Mouse (Mus musculus) heart, embryonic 14.5 days (tissue): ENCODE data around the gene Kcnn3. TPM values are rescaled to one million over a fixed set of nuclear protein-coding genes. Genes with fewer than 3 reads are reported as not detected.
A peak's percentile ranks its signal among the peaks of the same experiment; 100 is the strongest.

Experiments used
- ATAC-seq: fragments of 200-750 bp; cut with Nextera tagmentation; 2 replicates; pipeline ENCODE4 v1.8.0; 2017; ENCODE audit warnings: low read depth, moderate TSS enrichment; ENCODE audit not compliant: insufficient number of reproducible peaks, insufficient read depth, low FRiP score
- H3K27ac ChIP-seq, 2 experiments: fragments of 200-500 bp in 1 of 2; fragments of 300-500 bp in 1 of 2; sonication (generic) in 1 of 2; replicated peaks in 1 of 2; 2 replicates each; pipeline ENCODE4 v1.5.1; 2012 to 2014; ENCODE audit warnings: low read depth in 2 of 2, low read length in 2 of 2, control low read depth in 1 of 2, mild to moderate bottlenecking in 1 of 2, mixed read lengths in 1 of 2; ENCODE audit not compliant: control insufficient read depth in 1 of 2, insufficient read depth in 1 of 2
- H3K27me3 ChIP-seq: fragments of 300-500 bp; sonication (generic); 2 replicates; pipeline ENCODE4 v1.6.1; 2014; ENCODE audit warnings: mild to moderate bottlenecking, low read length, control low read depth; ENCODE audit not compliant: control insufficient read depth, insufficient read depth
- H3K36me3 ChIP-seq: fragments of 300-500 bp; sonication (generic); 2 replicates; pipeline ENCODE4 v1.6.1; 2014; ENCODE audit warnings: mild to moderate bottlenecking, control low read depth, low read length, mixed read lengths; ENCODE audit not compliant: control insufficient read depth, insufficient read depth
- H3K4me1 ChIP-seq, 2 experiments: fragments of 200-500 bp in 1 of 2; fragments of 300-500 bp in 1 of 2; sonication (generic) in 1 of 2; 2 replicates each; pipeline ENCODE4 v1.6.1; 2012 to 2014; ENCODE audit warnings: low read length in 2 of 2, control low read depth in 1 of 2, mixed read lengths in 1 of 2; ENCODE audit not compliant: control insufficient read depth in 2 of 2, insufficient read depth in 2 of 2
- H3K4me2 ChIP-seq: fragments of 300-500 bp; sonication (generic); 2 replicates; pipeline ENCODE4 v1.6.1; 2014; ENCODE audit warnings: mild to moderate bottlenecking, low read length
- H3K4me3 ChIP-seq, 2 experiments: fragments of 200-500 bp in 1 of 2; fragments of 300-500 bp in 1 of 2; sonication (generic) in 1 of 2; 2 replicates each; pipeline ENCODE4 v1.5.1; 2012 to 2014; ENCODE audit warnings: low read length in 2 of 2, mild to moderate bottlenecking in 2 of 2, control low read depth in 1 of 2, low read depth in 1 of 2, moderate library complexity in 1 of 2; ENCODE audit not compliant: control insufficient read depth in 1 of 2, insufficient read depth in 1 of 2
- H3K9ac ChIP-seq: fragments of 300-500 bp; sonication (generic); 2 replicates; pipeline ENCODE4 v1.6.1; 2014; ENCODE audit warnings: mild to moderate bottlenecking, low read length
- H3K9me3 ChIP-seq: fragments of 300-500 bp; sonication (generic); 2 replicates; pipeline ENCODE4 v1.6.1; 2016; ENCODE audit warnings: low read length, control low read depth; ENCODE audit not compliant: control insufficient read depth
- WGBS: fragments of 180-500 bp; shearing (Covaris S2); extraction: QIAGEN DNeasy Blood & Tissue Kit; methylation state at CpG from one replicate; pipeline ENCODE4 v1.1.7; 2014; 5-methylcytosine and 5-hydroxymethylcytosine counted together
- polyA plus RNA-seq: library from polyadenylated mRNA; unstranded; fragments of >200 nt; fragmentation: Nextera tagmentation; extraction: Ambion mirVana; gene quantifications from 2 replicates; pipeline ENCODE4 v1.2.1, GENCODE M21; 2014

Gene Kcnn3
- polyA plus RNA-seq, 1 experiment from 2014 or later, result 3.1 TPM

DNA sequence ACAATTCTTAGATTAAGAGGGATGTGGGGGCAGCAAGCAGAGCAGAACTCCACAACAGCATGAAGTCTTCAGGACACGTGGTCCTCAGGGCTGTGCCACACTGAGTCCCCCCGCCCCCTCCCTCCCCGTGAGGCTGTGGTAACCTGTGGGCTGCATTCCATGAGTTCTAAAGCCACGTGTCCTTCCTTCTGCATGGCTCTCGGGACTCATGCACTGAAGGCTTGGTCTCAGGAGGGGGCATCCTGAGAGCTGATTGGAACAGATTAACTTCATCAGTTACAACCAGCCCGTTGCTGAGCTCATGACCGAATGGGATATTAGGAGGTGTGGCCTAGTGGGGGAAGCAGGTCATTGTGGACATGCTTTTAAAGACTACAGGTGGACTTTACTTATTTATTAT, 20.3 kb upstream of the Kcnn3 start:
- ATAC-seq, result no peak
- H3K27me3 ChIP-seq, result no peaks in the 10 kb centered on the region
- 0 out of 2 replicates have a peak, but pooled peaks cover 2% of the 10 kb centered on the region for H3K9me3 ChIP-seq
- 41% methylated on average over 7 of the region's 7 CpGs for WGBS
- H3K27ac ChIP-seq, result no peak overlapping the region
- H3K4me2 ChIP-seq, result no peak overlapping the region
- no peak overlapping the region for H3K4me3 ChIP-seq
- no peak overlapping the region for H3K9ac ChIP-seq
- no peaks in the 10 kb centered on the region for H3K36me3 ChIP-seq
- H3K4me1 ChIP-seq, result no peaks in the 10 kb centered on the region

DNA sequence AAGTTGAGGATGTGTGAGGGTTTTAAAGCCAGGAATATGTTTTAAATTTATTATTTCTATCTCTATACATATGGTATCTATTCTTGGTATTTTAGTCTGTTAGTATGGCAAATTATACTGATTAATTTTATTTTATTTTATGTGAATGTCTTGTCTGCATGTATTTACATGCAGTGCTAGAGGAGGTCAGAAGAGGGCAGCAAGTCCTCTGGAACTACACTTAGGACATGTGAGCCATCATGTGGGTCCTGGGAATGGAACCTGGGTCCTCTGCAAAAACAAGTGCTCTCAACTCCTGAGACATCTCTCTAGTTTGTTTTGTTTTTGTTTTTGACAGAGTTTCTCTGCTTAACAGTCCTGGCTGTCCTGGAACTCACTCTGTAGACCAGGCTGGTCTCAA, 18.5 kb upstream of the Kcnn3 start:
- Histone ChIP-seq H3K4me3 (no peak overlapping the region), H3K9me3 (no peaks in the 10 kb centered on the region), H3K4me2 (no peak overlapping the region), H3K9ac (no peak overlapping the region), H3K27me3 (0 out of 2 replicates have a peak, but pooled peaks cover 4% of the 10 kb centered on the region), H3K4me1 (no peaks in the 10 kb centered on the region), H3K27ac (no peak overlapping the region), H3K36me3 (no peaks in the 10 kb centered on the region)
- no peak for ATAC-seq

DNA sequence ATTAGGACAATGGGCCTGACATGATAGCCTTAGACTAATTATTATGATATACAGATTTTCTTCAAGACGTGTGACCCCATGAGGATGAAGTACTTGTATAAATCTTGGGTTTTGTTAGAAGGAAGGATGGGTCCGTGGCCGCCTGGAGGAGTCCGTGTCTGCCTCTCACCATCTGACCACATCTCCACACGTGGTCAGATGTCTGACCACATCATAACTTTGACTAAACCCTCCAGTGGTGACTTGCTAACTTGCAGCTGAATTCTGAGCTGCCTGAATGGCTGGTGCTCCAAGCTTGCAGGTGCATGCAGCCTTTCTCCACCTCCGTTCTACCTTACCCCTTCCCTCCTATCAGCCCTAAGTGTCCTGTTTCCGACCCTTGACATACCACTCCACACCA, 17.4 kb upstream of the Kcnn3 start:
- ATAC-seq, result no peak
- H3K36me3 ChIP-seq, result no peaks in the 10 kb centered on the region
- H3K9ac ChIP-seq, result no peak overlapping the region
- H3K4me1 ChIP-seq, result no peaks in the 10 kb centered on the region
- no peak overlapping the region for H3K4me2 ChIP-seq
- H3K9me3 ChIP-seq, result no peaks in the 10 kb centered on the region
- H3K27me3 ChIP-seq, result peaks cover 14% of the 10 kb centered on the region; the same call in 1 of the 2 replicates
- H3K4me3 ChIP-seq, result no peak overlapping the region
- WGBS, result 58% methylated on average over 7 of the region's 7 CpGs
- H3K27ac ChIP-seq, result no peak overlapping the region

DNA sequence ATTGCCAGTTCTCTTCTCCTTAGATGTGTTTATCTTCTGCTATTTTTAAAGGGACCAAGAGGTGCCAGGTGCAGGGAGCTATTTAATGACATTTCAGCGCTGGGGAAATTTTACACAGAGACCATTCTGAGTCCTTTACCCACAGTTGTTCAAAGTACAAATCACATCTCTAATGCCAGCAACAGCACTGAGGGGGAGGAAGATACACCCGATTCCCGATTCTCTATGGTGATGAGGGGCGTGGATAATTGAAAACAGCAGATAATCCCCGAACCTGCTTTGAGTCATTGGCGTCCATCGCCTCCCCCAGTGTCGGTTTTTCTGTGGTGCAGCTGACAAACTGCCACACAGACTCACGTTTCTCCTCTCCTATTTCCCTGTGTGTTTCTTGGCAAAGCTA, 11.9 kb upstream of the Kcnn3 start:
- H3K27ac ChIP-seq, result no peak overlapping the region
- ATAC-seq, result no peak
- H3K9me3 ChIP-seq, result no peaks in the 10 kb centered on the region
- no peak overlapping the region for H3K4me2 ChIP-seq
- no peak overlapping the region for H3K4me3 ChIP-seq
- peaks cover 52% of the 10 kb centered on the region for H3K27me3 ChIP-seq
- no peak overlapping the region for H3K9ac ChIP-seq
- H3K4me1 ChIP-seq, result peaks cover 0 to 2% of the 10 kb centered on the region in 2 experiments; a peak in 1 of 4 replicates
- 29% methylated on average over 9 of the region's 9 CpGs for WGBS
- H3K36me3 ChIP-seq, result no peaks in the 10 kb centered on the region

DNA sequence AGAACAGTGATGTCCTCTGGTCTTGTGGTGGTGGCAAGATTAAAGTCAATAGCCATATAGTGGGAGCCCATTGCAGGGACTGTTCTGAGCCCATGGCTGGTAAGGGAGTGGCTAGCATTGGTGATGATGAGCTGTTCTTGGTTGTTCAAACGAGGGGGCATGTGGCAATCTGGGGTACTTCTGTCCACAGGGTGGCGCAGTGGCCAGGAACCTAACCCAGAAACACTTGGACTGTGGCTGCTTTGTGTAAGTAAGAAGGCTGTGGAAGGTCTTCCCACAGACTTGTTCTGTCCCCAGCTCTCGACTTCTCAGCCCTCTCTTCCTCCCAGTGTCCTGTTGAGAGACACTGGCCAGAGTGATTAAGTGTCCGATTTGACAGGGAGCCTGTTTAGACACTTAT, 9.0 kb upstream of the Kcnn3 start:
- Histone ChIP-seq H3K4me2 (peak overlapping the region; percentile 54), H3K27ac (no peak overlapping the region), H3K4me1 (peaks cover 0 to 2% of the 10 kb centered on the region in 2 experiments; a peak in 1 of 4 replicates), H3K36me3 (no peaks in the 10 kb centered on the region), H3K9ac (0 out of 2 replicates have a peak overlapping the region, but pooled peaks have one; percentile 12), H3K4me3 (0 out of 4 replicates have a peak overlapping the region, but pooled peaks of 1 of the 2 experiments have one; percentile 14), H3K9me3 (no peaks in the 10 kb centered on the region), H3K27me3 (peaks cover 52% of the 10 kb centered on the region)
- no peak for ATAC-seq
- WGBS, result 22% methylated on average over 4 of the region's 4 CpGs

DNA sequence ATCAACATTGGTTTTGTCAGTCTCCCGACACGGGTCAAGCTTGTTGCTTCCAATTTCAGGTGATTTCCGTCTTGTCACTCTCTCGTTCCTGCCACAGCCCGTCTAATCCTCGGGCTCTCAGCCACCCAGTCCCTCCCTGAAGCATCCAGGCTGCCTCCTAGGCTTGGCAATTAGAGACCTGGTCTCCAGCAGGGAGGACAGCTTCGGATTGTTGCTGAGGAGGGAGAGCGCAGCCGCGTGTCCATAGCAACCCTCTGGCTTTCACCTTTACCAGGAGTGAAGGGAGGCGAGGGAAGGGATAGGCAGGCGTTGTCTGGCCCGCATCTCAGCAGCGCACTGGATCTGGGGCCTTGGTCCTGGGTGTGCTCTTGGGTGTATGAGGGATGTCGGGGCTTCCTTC, 8.6 kb upstream of the Kcnn3 start:
- Histone ChIP-seq H3K27ac (no peak overlapping the region), H3K9ac (0 out of 2 replicates have a peak overlapping the region, but pooled peaks have one; percentile 12), H3K4me2 (peak overlapping the region; percentile 54), H3K4me1 (peaks cover 0 to 2% of the 10 kb centered on the region in 2 experiments; a peak in 1 of 4 replicates), H3K9me3 (peaks cover 2% of the 10 kb centered on the region), H3K27me3 (peaks cover 49% of the 10 kb centered on the region), H3K36me3 (no peaks in the 10 kb centered on the region), H3K4me3 (0 out of 4 replicates have a peak overlapping the region, but pooled peaks of 1 of the 2 experiments have one; percentile 14)
- no peak for ATAC-seq
- 25% methylated on average over 15 of the region's 15 CpGs for WGBS

DNA sequence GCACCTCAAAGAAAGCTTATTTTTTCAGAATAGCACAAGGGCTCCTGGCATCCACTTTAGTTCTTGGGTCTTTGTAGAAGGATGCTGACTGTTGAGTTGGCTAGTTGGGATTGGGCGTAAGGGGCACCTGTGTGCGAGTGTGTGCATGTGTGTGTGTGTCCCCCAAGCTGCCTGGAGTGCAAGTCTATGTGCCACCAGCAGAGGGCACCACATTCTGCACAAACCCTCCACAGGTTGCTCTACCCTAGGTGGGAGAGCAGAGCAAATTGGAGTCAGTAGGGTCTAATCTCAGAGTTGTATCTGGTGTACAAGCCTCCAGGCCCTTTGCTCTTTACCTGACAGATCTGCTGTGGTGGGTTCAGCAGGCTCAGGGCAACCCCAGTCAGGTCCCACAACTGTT, 7.7 kb upstream of the Kcnn3 start:
- Histone ChIP-seq H3K9ac (no peak overlapping the region), H3K36me3 (no peaks in the 10 kb centered on the region), H3K27ac (no peak overlapping the region), H3K4me1 (peaks cover 0 to 2% of the 10 kb centered on the region in 2 experiments; a peak in 1 of 4 replicates), H3K4me2 (no peak overlapping the region), H3K4me3 (no peak overlapping the region), H3K9me3 (peaks cover 7% of the 10 kb centered on the region), H3K27me3 (peaks cover 41% of the 10 kb centered on the region)
- no peak for ATAC-seq
- WGBS, result 90% methylated on average over 2 of the region's 2 CpGs

DNA sequence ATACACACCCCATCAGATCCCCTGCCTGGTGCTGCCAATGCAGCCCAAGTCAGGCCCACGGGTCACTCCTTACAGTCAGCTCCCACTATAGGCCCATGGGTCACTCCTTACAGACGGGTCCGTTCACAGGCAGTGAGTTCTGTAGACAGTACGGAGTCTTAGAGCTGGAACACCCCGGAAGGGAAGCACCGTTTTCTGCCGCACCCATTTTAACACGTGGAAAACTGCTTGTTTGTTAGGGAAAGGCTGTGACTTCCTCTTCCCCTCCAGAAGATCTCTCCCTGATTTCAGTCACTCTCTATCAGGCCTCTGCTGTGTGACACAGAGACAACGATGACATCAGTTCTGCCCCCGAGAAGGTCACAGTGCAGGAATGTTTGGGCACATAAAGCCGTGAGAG, 4.5 kb upstream of the Kcnn3 start:
- Histone ChIP-seq H3K9ac (no peak overlapping the region), H3K4me2 (no peak overlapping the region), H3K27me3 (peaks cover 20% of the 10 kb centered on the region), H3K4me1 (peaks cover 6 to 9% of the 10 kb centered on the region in 2 experiments), H3K36me3 (no peaks in the 10 kb centered on the region), H3K9me3 (peaks cover 7% of the 10 kb centered on the region), H3K4me3 (no peak overlapping the region), H3K27ac (no peak overlapping the region)
- ATAC-seq, result no peak
- WGBS, result 52% methylated on average over 11 of the region's 11 CpGs
